ENCODE assay signal across 8 mouse cellular contexts in genomic region chr13:25024655-25025054, GRCm38 (mm10). TPM values are rescaled to one million over a fixed set of nuclear protein-coding genes. Genes with fewer than 3 reads are reported as not detected.
A peak's percentile ranks its signal among the peaks of the same experiment; 100 is the strongest.
DNase-seq lines count a peak whose midpoint lies in the region; ATAC-seq and TF ChIP-seq lines count a peak whose summit lies in the region.

No protein-coding gene starts in this region.

- H3K27me3 ChIP-seq in hindbrain, embryonic 14.5 days (ENCODE audit: control insufficient read depth, insufficient read depth, low read length): no peaks in the 10 kb centered on the region
- no peaks in the 10 kb centered on the region for H3K27me3 ChIP-seq in hindbrain, embryonic 12.5 days
- no peaks in the 10 kb centered on the region for H3K27me3 ChIP-seq in limb, embryonic 14.5 days (ENCODE audit: control insufficient read depth, insufficient read depth, low read length)
- peaks cover 4% of the 10 kb centered on the region; the same call in 1 of the 2 replicates for H3K27me3 ChIP-seq in forebrain, embryonic 10.5 days (ENCODE audit: poor library complexity, severe bottlenecking)

- peak; percentile 43 for DNase-seq in hindbrain, embryonic 14.5 days (ENCODE audit: low spot score)
- peak; percentile 73 for DNase-seq in right cerebral cortex, postnatal 4 days
- DNase-seq in right cerebral cortex, adult 18-20 months: no peak
- peak; percentile 65 for DNase-seq in adrenal gland, postnatal 10 days
- DNase-seq in limb, embryonic 14.5 days (ENCODE audit: low spot score): peak; percentile 53
- no peak for DNase-seq in left cerebral cortex, adult 11 months (ENCODE audit: low spot score)
- DNase-seq in forebrain, embryonic 10.5 days (ENCODE audit: extremely low spot score, low spot score): no peak

- ATAC-seq in hindbrain, embryonic 14.5 days (ENCODE audit: low FRiP score): no peak
- ATAC-seq in hindbrain, embryonic 12.5 days (ENCODE audit: low FRiP score): no peak
- no peak for ATAC-seq in limb, embryonic 14.5 days (ENCODE audit: low FRiP score, low read depth)

- 27% methylated on average over 2 of the region's 2 CpGs for whole genome bisulfite sequencing in hindbrain, embryonic 14.5 days
- WGBS in hindbrain, embryonic 12.5 days: 35% methylated on average over 2 of the region's 2 CpGs
- WGBS in limb, embryonic 14.5 days: 34% methylated on average over 2 of the region's 2 CpGs
- 35% methylated on average over 2 of the region's 2 CpGs for WGBS in forebrain, embryonic 10.5 days

- H3K4me2 ChIP-seq in hindbrain, embryonic 14.5 days (replicated peaks): no peak overlapping the region
- no peak overlapping the region for H3K4me2 ChIP-seq in hindbrain, embryonic 12.5 days (replicated peaks)
- H3K4me2 ChIP-seq in limb, embryonic 14.5 days (replicated peaks; ENCODE audit: low read depth, low read length, severe bottlenecking): no peak overlapping the region

- H3K9me3 ChIP-seq in hindbrain, embryonic 14.5 days (ENCODE audit: control insufficient read depth, low read length): no peaks in the 10 kb centered on the region
- no peaks in the 10 kb centered on the region for H3K9me3 ChIP-seq in hindbrain, embryonic 12.5 days (replicated peaks)
- H3K9me3 ChIP-seq in limb, embryonic 14.5 days (ENCODE audit: control insufficient read depth, low read length): no peaks in the 10 kb centered on the region
- H3K9me3 ChIP-seq in forebrain, embryonic 10.5 days: no peaks in the 10 kb centered on the region

- no peak overlapping the region for H3K27ac ChIP-seq in hindbrain, embryonic 14.5 days
- no peak overlapping the region for H3K27ac ChIP-seq in hindbrain, embryonic 12.5 days
- no peak overlapping the region for H3K27ac ChIP-seq in limb, embryonic 14.5 days (replicated peaks; ENCODE audit: low read depth, low read length)
- no peak overlapping the region for H3K27ac ChIP-seq in forebrain, embryonic 10.5 days

- no peak for TF ChIP-seq POLR2A in limb, embryonic 14.5 days (IDR thresholded peaks at IDR 0.05; ENCODE audit: borderline replicate concordance, extremely low read depth, insufficient read depth, insufficient read length)

- peaks cover 3% of the 10 kb centered on the region; the same call in 1 of the 2 replicates for H3K4me1 ChIP-seq in hindbrain, embryonic 14.5 days (replicated peaks; ENCODE audit: control insufficient read depth, insufficient read depth, low read length)
- no peaks in the 10 kb centered on the region; the same call in 1 of the 2 replicates for H3K4me1 ChIP-seq in hindbrain, embryonic 12.5 days
- peaks cover 4% of the 10 kb centered on the region; the same call in 1 of the 2 replicates for H3K4me1 ChIP-seq in limb, embryonic 14.5 days (ENCODE audit: control insufficient read depth, insufficient read depth, low read length)
- H3K4me1 ChIP-seq in forebrain, embryonic 10.5 days: peaks cover 7% of the 10 kb centered on the region

- H3K4me3 ChIP-seq in hindbrain, embryonic 14.5 days (replicated peaks; ENCODE audit: low read length): no peak overlapping the region
- no peak overlapping the region for H3K4me3 ChIP-seq in hindbrain, embryonic 12.5 days
- no peak overlapping the region for H3K4me3 ChIP-seq in limb, embryonic 14.5 days (replicated peaks; ENCODE audit: low read length)
- no peak overlapping the region for H3K4me3 ChIP-seq in forebrain, embryonic 10.5 days

- no peaks in the 10 kb centered on the region for H3K36me3 ChIP-seq in hindbrain, embryonic 14.5 days (replicated peaks; ENCODE audit: control insufficient read depth, insufficient read depth)
- H3K36me3 ChIP-seq in hindbrain, embryonic 12.5 days: no peaks in the 10 kb centered on the region
- H3K36me3 ChIP-seq in limb, embryonic 14.5 days (ENCODE audit: control insufficient read depth, insufficient read depth, low read length): no peaks in the 10 kb centered on the region
- H3K36me3 ChIP-seq in forebrain, embryonic 10.5 days (replicated peaks): no peaks in the 10 kb centered on the region

- H3K9ac ChIP-seq in hindbrain, embryonic 14.5 days: no peak overlapping the region
- no peak overlapping the region for H3K9ac ChIP-seq in hindbrain, embryonic 12.5 days
- H3K9ac ChIP-seq in limb, embryonic 14.5 days (ENCODE audit: low read depth, low read length, severe bottlenecking): no peak overlapping the region

RNA-seq across cellular contexts. Expression of gene Mrs2, which starts 4.5 kb away (rescaled TPM):
- polyA plus RNA-seq in hindbrain, embryonic 14.5 days (2014; fragmentation: Nextera tagmentation; extraction: Ambion mirVana): 26.6 and 28.9 TPM in 2 replicates
- 26.1 and 31.9 TPM in 2 replicates for polyA plus RNA-seq in hindbrain, embryonic 12.5 days (2016; fragmentation: Nextera tagmentation; extraction: Ambion mirVana)
- 10 to 100 TPM; 45.6 to 73.5 TPM for total RNA-seq in adrenal gland, postnatal 10 days (2021)
- 22.9 and 28.4 TPM in 2 replicates for polyA plus RNA-seq in limb, embryonic 14.5 days (2012; rRNA removed)
- 15.1 and 17.6 TPM in 2 replicates for polyA plus RNA-seq in limb, embryonic 14.5 days (2014; fragmentation: Nextera tagmentation; extraction: Ambion mirVana)
- polyA plus RNA-seq in forebrain, embryonic 10.5 days (2016; fragmentation: Nextera tagmentation; extraction: Ambion mirVana): 18.9 and 21.0 TPM in 2 replicates

RNA-seq across cellular contexts. Expression of gene Dcdc2a, which starts 31.1 kb away (rescaled TPM):
- 3.9 TPM in 2 replicates for polyA plus RNA-seq in hindbrain, embryonic 14.5 days (2014; fragmentation: Nextera tagmentation; extraction: Ambion mirVana)
- 2.1 and 3.6 TPM in 2 replicates for polyA plus RNA-seq in hindbrain, embryonic 12.5 days (2016; fragmentation: Nextera tagmentation; extraction: Ambion mirVana)
- under 1 TPM; 0.58 to 0.99 TPM for total RNA-seq in adrenal gland, postnatal 10 days (2021)
- 0.51 and 0.82 TPM in 2 replicates for polyA plus RNA-seq in limb, embryonic 14.5 days (2012; rRNA removed)
- polyA plus RNA-seq in limb, embryonic 14.5 days (2014; fragmentation: Nextera tagmentation; extraction: Ambion mirVana): 0.84 and 0.97 TPM in 2 replicates
- polyA plus RNA-seq in forebrain, embryonic 10.5 days (2016; fragmentation: Nextera tagmentation; extraction: Ambion mirVana): 1.5 and 2.1 TPM in 2 replicates

Comparison
In these comparisons a context has a peak if more than half of its experiments do, and no peak if none do; other contexts are left out.
1. DNase-seq: peak in hindbrain, embryonic 14.5 days (single experiment), right cerebral cortex, postnatal 4 days (single experiment), adrenal gland, postnatal 10 days (single experiment) and limb, embryonic 14.5 days (single experiment); none in right cerebral cortex, adult 18-20 months (single experiment), left cerebral cortex, adult 11 months (single experiment) and forebrain, embryonic 10.5 days (single experiment).